Mouse (Mus musculus): ENCODE results near the gene Etl4. TPM values are rescaled to one million over a fixed set of nuclear protein-coding genes. Genes with fewer than 3 reads are reported as not detected.
A peak's percentile ranks its signal among the peaks of the same experiment; 100 is the strongest.

Gene Etl4
- polyA plus RNA-seq, 1 experiment from 2014 or later: 10.8 TPM

DNA sequence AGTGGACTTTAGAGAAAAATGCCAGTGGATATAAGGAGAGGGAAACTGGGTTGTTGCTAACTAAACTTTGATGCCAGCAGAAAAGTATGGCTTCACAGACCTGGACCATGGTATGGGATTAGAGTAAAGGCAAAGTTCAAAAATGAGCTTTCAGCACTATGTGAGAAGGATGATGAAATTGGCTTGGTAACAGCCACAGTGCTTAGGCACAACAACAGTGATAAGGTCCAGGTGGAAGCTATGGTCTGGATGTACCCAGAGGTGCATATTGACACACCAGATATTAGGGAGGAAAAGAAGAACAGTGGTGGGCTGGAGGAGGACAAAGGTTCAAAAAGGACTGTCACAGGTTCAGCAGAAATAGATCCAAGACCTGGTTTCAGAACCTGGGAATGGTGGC is 631.7 kb downstream of the Etl4 start:
- H3K4me1 ChIP-seq (ENCODE audit: control insufficient read depth, insufficient read depth, low read length): no peaks in the 10 kb centered on the region; the same call in 1 of the 2 replicates
- H3K27ac ChIP-seq (ENCODE audit: low read length): no peak overlapping the region
- no peak overlapping the region for H3K4me2 ChIP-seq (ENCODE audit: low read depth, low read length)
- no peaks in the 10 kb centered on the region for H3K27me3 ChIP-seq (ENCODE audit: control insufficient read depth, insufficient read depth, low read length)
- H3K9ac ChIP-seq (ENCODE audit: low read length): no peak overlapping the region
- H3K4me3 ChIP-seq (ENCODE audit: low read length): no peak overlapping the region
- no peak for ATAC-seq (replicated peaks; ENCODE audit: extremely low read depth, insufficient read depth, low FRiP score)
- H3K36me3 ChIP-seq (ENCODE audit: control insufficient read depth, insufficient read depth): no peaks in the 10 kb centered on the region
- H3K9me3 ChIP-seq (replicated peaks; ENCODE audit: control insufficient read depth, low read length): no peaks in the 10 kb centered on the region

DNA sequence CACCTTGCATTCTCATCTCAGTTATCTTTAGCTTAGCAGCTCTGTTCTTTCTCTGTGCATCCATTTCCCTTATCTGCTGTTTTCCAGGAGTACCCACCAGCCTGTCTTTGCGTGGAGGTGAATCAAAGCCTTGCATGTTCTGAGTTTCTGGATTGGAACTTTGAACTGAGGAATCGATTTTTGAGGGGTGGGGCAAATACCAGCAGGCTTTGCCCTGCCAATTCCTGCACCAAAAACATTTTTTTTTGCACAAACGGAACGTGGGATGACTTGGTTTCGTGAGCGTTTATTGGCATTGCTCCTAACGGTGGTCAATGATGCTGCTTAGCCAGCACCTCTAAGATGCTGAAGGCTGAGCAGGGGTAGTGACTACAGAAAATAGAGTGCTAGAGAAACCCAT is 632.7 kb downstream of the Etl4 start:
- Histone ChIP-seq H3K9ac (ENCODE audit: low read length) (no peak overlapping the region), H3K4me2 (ENCODE audit: low read depth, low read length) (no peak overlapping the region), H3K27me3 (ENCODE audit: control insufficient read depth, insufficient read depth, low read length) (no peaks in the 10 kb centered on the region), H3K4me3 (ENCODE audit: low read length) (no peak overlapping the region), H3K9me3 (replicated peaks; ENCODE audit: control insufficient read depth, low read length) (no peaks in the 10 kb centered on the region), H3K36me3 (ENCODE audit: control insufficient read depth, insufficient read depth) (no peaks in the 10 kb centered on the region), H3K4me1 (ENCODE audit: control insufficient read depth, insufficient read depth, low read length) (peaks cover 5% of the 10 kb centered on the region; the same call in 1 of the 2 replicates), H3K27ac (ENCODE audit: low read length) (no peak overlapping the region)
- no peak for ATAC-seq (replicated peaks; ENCODE audit: extremely low read depth, insufficient read depth, low FRiP score)
- 78% methylated on average over 7 of the region's 7 CpGs for WGBS

DNA sequence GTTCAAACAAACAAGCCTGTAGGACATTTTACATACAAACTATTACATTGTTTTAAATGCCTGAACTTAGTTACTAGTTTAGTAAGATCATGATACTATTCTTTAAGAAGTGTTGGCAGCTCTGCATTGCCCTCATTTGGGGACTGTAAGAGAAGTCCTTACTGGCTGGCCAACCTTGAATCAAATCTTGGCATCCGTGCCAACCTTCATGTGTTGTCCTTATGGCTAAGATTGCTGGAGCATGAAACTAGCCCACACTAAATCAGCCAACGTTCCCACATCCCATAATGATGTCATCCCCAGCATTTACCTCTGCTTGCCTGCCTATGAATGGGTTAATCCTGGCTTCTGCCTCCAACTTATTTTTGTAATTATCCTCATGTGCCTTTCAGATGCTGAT is 636.0 kb downstream of the Etl4 start:
- Histone ChIP-seq H3K36me3 (ENCODE audit: control insufficient read depth, insufficient read depth) (no peaks in the 10 kb centered on the region), H3K27ac (ENCODE audit: low read length) (no peak overlapping the region), H3K27me3 (ENCODE audit: control insufficient read depth, insufficient read depth, low read length) (no peaks in the 10 kb centered on the region), H3K9me3 (replicated peaks; ENCODE audit: control insufficient read depth, low read length) (no peaks in the 10 kb centered on the region), H3K4me1 (ENCODE audit: control insufficient read depth, insufficient read depth, low read length) (peaks cover 9% of the 10 kb centered on the region; the same call in 1 of the 2 replicates), H3K9ac (ENCODE audit: low read length) (no peak overlapping the region), H3K4me3 (ENCODE audit: low read length) (no peak overlapping the region), H3K4me2 (ENCODE audit: low read depth, low read length) (no peak overlapping the region)
- 74% methylated on average over 2 of the region's 2 CpGs for WGBS
- ATAC-seq (replicated peaks; ENCODE audit: extremely low read depth, insufficient read depth, low FRiP score): no peak

DNA sequence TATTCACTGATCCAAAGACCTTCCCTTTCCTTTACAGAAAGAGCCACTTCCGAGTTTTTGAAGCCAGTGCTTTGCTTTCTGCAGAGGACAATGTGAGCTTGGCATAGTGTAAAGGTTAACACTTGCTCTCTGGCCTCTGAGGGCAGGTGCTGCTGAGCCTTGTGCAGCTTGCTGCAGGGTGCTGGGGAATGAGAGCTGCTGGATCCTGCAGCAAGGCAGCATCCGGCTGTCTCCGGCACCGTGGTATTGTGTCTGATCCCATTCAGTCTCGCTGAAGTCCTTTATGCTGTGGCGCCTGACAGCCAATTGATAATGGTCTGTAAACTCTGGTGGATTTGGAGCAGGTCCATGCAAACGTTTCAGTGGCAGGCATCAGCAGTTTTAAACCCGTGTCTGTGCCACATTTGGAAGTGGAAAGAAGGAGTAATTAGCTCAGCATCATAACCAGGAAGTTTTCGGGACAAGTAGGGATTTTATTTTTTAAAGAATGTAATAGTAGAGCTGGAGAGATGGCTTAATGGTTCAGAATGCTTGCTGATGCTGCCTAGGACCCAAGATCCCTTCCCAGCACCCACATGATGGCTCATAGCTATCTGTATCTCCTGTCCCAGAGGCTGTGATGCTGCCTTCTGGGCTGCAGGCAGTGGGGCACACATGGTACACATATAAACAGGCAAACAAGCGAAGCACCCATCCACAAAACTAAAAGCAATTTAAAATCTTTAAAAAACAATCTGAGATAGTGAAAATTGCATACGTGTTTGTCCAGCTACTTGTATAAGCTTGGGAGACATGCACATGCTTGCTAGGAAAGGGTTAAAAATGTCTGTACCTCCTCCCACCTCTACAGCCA is 637.1 kb downstream of the Etl4 start:
- Histone ChIP-seq H3K9ac (ENCODE audit: low read length) (no peak overlapping the region; the same call in 1 of the 2 replicates), H3K36me3 (ENCODE audit: control insufficient read depth, insufficient read depth) (no peaks in the 10 kb centered on the region), H3K27ac (ENCODE audit: low read length) (no peak overlapping the region), H3K9me3 (replicated peaks; ENCODE audit: control insufficient read depth, low read length) (no peaks in the 10 kb centered on the region), H3K4me3 (ENCODE audit: low read length) (peak overlapping the region; percentile 26), H3K4me2 (ENCODE audit: low read depth, low read length) (peak overlapping the region; percentile 54), H3K4me1 (ENCODE audit: control insufficient read depth, insufficient read depth, low read length) (peaks cover 9% of the 10 kb centered on the region; the same call in 1 of the 2 replicates), H3K27me3 (ENCODE audit: control insufficient read depth, insufficient read depth, low read length) (no peaks in the 10 kb centered on the region)
- WGBS: 19% methylated on average over 11 of the region's 11 CpGs
- ATAC-seq (replicated peaks; ENCODE audit: extremely low read depth, insufficient read depth, low FRiP score): no peak

DNA sequence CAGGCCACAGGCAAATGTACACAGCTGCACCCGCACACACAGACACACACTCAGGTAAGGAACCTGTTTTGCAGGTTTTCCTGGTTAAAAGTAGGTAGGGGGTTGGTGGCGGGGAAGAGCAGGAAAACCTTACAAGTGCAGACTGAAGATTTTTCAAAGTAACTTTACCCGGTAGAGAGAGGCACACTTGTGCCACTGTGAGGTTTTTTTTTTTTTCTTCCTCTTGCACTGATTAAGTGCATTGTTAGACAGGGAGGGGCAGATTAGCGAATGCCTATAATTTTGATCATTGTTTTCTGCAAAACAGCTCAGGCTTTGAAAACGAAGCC is 637.7 kb downstream of the Etl4 start:
- WGBS: 15% methylated on average over 5 of the region's 5 CpGs
- Histone ChIP-seq H3K4me2 (ENCODE audit: low read depth, low read length) (peak overlapping the region; percentile 54), H3K36me3 (ENCODE audit: control insufficient read depth, insufficient read depth) (no peaks in the 10 kb centered on the region), H3K9me3 (replicated peaks; ENCODE audit: control insufficient read depth, low read length) (no peaks in the 10 kb centered on the region), H3K9ac (ENCODE audit: low read length) (peak overlapping the region; percentile 28), H3K4me3 (ENCODE audit: low read length) (peak overlapping the region; percentile 26), H3K27ac (ENCODE audit: low read length) (no peak overlapping the region), H3K27me3 (ENCODE audit: control insufficient read depth, insufficient read depth, low read length) (no peaks in the 10 kb centered on the region), H3K4me1 (ENCODE audit: control insufficient read depth, insufficient read depth, low read length) (peaks cover 9% of the 10 kb centered on the region; the same call in 1 of the 2 replicates)
- ATAC-seq (replicated peaks; ENCODE audit: extremely low read depth, insufficient read depth, low FRiP score): no peak

DNA sequence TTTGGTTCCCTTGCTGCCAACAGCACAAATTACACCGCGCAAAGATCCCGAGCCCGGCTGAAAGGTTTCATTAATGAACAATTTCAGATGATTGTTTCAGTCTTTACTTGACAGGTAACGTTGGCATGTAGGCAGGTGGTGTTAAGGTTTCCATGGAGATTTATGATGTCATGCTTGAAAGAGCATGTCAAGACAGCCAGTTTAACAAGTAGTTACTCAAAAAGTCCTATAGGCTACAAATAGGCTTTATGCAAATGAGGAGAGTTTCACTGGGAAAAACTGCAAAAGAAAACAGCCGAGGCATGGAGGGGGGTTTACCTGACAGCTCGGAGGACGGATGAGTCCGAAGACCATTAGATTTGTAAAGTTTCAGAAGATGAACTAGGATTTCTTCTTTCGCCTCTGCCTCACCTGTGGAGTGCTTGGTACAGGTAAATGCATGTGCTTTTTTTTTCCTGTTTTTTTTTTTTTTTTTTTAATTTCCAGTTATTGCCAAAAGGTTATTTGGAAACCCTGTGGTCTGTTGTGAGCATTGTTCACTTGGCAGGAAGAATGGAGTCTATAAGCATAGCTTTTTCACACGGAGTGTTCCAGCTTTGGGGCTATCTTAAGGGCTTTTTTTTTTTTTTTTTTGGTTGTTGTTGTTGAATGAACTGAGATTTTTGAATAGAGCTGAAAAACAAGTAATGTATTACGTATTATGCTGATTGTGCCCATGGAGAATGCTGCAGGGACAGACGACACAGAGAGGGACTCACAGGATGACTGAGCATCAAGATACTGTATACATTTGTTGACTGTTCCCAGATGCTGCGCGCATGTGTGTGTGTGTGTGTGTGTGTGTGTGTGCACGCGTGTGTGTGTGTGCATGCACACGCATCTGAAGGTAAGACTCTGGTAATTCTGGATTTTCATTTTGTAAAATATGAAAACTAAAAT is 638.4 kb downstream of the Etl4 start:
- Histone ChIP-seq H3K36me3 (ENCODE audit: control insufficient read depth, insufficient read depth) (no peaks in the 10 kb centered on the region), H3K4me3 (ENCODE audit: low read length) (peak overlapping the region; percentile 26), H3K4me2 (ENCODE audit: low read depth, low read length) (peak overlapping the region; percentile 54), H3K27me3 (ENCODE audit: control insufficient read depth, insufficient read depth, low read length) (no peaks in the 10 kb centered on the region), H3K4me1 (ENCODE audit: control insufficient read depth, insufficient read depth, low read length) (peaks cover 9% of the 10 kb centered on the region; the same call in 1 of the 2 replicates), H3K9ac (ENCODE audit: low read length) (peak overlapping the region; percentile 28), H3K9me3 (replicated peaks; ENCODE audit: control insufficient read depth, low read length) (no peaks in the 10 kb centered on the region), H3K27ac (ENCODE audit: low read length) (no peak overlapping the region)
- ATAC-seq (replicated peaks; ENCODE audit: extremely low read depth, insufficient read depth, low FRiP score): no peak
- WGBS: 46% methylated on average over 18 of the region's 18 CpGs

DNA sequence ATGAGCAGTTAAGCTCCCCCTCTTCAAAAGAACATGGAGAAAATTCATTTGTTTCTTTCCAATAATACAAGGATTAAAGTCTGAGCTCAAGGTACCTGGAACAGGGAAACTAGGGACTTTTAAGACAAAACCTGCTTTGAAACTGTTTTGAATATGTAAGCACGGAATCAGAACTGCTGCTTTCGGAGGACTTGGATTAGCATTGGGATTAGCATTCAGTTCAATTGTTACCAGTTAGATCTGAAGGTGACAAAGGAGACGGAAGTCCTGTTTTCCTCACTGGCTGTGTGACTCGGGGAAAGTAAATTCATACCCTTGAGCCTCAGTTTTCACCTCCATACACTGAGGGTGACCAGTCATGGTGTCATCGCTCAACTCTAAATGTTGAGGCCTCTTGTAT is 639.5 kb downstream of the Etl4 start:
- Histone ChIP-seq H3K9ac (ENCODE audit: low read length) (no peak overlapping the region), H3K9me3 (replicated peaks; ENCODE audit: control insufficient read depth, low read length) (no peaks in the 10 kb centered on the region), H3K27ac (ENCODE audit: low read length) (no peak overlapping the region), H3K4me3 (ENCODE audit: low read length) (no peak overlapping the region), H3K4me2 (ENCODE audit: low read depth, low read length) (no peak overlapping the region), H3K4me1 (ENCODE audit: control insufficient read depth, insufficient read depth, low read length) (peaks cover 9% of the 10 kb centered on the region; the same call in 1 of the 2 replicates), H3K36me3 (ENCODE audit: control insufficient read depth, insufficient read depth) (no peaks in the 10 kb centered on the region), H3K27me3 (ENCODE audit: control insufficient read depth, insufficient read depth, low read length) (no peaks in the 10 kb centered on the region)
- no peak for ATAC-seq (replicated peaks; ENCODE audit: extremely low read depth, insufficient read depth, low FRiP score)
- WGBS: 74% methylated on average over 5 of the region's 5 CpGs

DNA sequence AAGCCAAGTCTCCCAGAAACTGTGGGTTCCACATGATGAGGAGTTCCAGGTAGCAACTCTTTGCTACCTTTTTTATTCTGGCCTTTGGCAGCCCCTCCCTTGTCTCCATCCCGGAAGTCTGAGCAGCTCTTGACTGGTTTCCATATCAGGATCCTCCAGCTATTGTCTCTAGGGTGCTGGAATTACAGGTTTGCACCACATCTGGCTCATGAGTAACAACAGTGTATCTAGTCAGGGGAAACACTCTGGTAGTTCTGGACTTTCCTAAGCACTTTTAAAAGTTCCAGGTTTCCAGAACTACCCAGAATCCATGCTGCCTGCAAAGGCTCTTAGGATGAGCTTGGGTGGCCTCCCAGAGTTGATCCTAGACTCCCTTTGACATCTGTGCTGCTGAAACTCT is 640.4 kb downstream of the Etl4 start:
- Histone ChIP-seq H3K27ac (ENCODE audit: low read length) (no peak overlapping the region), H3K4me2 (ENCODE audit: low read depth, low read length) (no peak overlapping the region), H3K9me3 (replicated peaks; ENCODE audit: control insufficient read depth, low read length) (no peaks in the 10 kb centered on the region), H3K4me1 (ENCODE audit: control insufficient read depth, insufficient read depth, low read length) (peaks cover 9% of the 10 kb centered on the region; the same call in 1 of the 2 replicates), H3K4me3 (ENCODE audit: low read length) (no peak overlapping the region), H3K9ac (ENCODE audit: low read length) (no peak overlapping the region), H3K36me3 (ENCODE audit: control insufficient read depth, insufficient read depth) (no peaks in the 10 kb centered on the region), H3K27me3 (ENCODE audit: control insufficient read depth, insufficient read depth, low read length) (no peaks in the 10 kb centered on the region)
- WGBS: 34% methylated on average over 1 of the region's 1 CpGs
- no peak for ATAC-seq (replicated peaks; ENCODE audit: extremely low read depth, insufficient read depth, low FRiP score)

DNA sequence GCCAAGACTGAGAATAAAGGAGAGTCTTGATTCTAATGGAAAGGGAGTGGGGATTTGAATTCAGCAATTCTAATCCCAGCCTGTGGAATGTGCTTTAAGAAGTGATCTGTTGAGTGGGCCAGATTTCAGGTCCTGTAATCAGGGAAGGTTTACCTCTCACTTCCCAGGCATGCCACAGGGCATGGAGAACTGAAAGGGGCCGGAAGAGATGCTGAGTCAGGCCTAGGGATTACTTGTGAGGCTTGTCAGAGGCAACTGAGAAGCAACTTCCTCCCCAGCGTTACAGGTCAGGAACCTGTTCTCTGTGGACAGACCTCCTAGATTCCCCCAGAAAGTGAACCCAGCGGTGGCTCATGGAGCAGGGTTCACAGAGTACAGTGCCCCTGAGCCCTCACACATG is 646.1 kb downstream of the Etl4 start:
- H3K9me3 ChIP-seq (replicated peaks; ENCODE audit: control insufficient read depth, low read length): no peaks in the 10 kb centered on the region
- no peak overlapping the region for H3K4me2 ChIP-seq (ENCODE audit: low read depth, low read length)
- WGBS: 54% methylated on average over 3 of the region's 3 CpGs
- H3K9ac ChIP-seq (ENCODE audit: low read length): no peak overlapping the region
- H3K4me1 ChIP-seq (ENCODE audit: control insufficient read depth, insufficient read depth, low read length): peaks cover 13% of the 10 kb centered on the region
- H3K27me3 ChIP-seq (ENCODE audit: control insufficient read depth, insufficient read depth, low read length): no peaks in the 10 kb centered on the region
- H3K4me3 ChIP-seq (ENCODE audit: low read length): no peak overlapping the region
- no peak for ATAC-seq (replicated peaks; ENCODE audit: extremely low read depth, insufficient read depth, low FRiP score)
- no peaks in the 10 kb centered on the region for H3K36me3 ChIP-seq (ENCODE audit: control insufficient read depth, insufficient read depth)
- H3K27ac ChIP-seq (ENCODE audit: low read length): no peak overlapping the region
